Mouse (Mus musculus): ENCODE measurements around the gene Sfxn5. TPM values are rescaled to one million over a fixed set of nuclear protein-coding genes. Genes with fewer than 3 reads are reported as not detected.

Gene Sfxn5
- total RNA-seq, 4 experiments from 2014 or later, result 16.2 to 27.2 (median 21.0) TPM

- no peak for DNase-seq
Observed at GRCm38 (mm10) chr6:85189361-85189760, 143.9 kb downstream of the Sfxn5 start.

DNA sequence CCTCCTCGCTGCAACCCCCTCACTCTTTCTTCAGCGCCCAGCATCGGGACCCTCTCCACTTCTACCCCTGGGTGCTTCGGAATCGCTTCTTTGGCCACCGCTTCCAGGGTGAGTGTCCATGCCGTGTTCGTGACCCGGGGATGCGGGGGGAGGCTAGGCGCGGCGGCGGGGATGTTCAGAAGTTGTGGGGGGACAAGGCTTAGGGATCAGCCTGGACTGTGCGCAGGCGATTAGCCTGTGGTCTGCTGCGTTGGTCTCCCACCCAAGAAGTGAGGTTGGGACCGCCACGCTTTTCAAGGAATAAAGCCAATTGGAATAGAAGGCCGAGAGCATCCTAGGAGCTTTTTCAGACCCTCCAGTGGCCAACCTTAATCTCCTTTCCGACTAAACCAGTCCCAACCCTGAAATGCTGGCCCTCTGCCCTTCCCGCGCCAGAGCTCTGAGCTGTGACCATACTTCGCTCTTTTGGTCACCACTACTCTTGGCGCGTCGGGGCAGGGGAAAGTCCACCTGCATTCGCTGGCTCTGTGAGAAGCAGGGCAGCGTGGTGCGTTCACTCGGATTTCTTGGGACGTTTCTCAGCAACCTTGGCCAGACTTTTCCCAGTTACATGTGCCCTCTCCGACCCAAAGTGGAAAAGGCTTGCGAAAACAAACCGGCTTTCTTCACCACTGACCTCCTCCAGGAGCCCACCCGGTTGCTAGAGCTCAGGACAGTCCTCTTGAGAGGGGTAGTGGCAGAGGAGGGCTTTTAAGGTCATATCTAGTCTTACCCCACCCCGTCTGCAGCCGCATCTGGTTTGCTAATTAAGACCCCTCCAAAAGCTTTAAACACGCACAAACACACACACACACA lies 144.7 kb downstream of the Sfxn5 start:
- DNase-seq, result no peak

- DNase-seq, result no peak
Observed at GRCm38 (mm10) chr6:85187340-85188211, 145.6 kb downstream of the Sfxn5 start, which contains the start of gene Emx1. Emx1 (plus strand) TSS chr6:85187438.

- DNase-seq, result no peak
Observed at GRCm38 (mm10) chr6:85186744-85187059, 146.5 kb downstream of the Sfxn5 start.

DNA sequence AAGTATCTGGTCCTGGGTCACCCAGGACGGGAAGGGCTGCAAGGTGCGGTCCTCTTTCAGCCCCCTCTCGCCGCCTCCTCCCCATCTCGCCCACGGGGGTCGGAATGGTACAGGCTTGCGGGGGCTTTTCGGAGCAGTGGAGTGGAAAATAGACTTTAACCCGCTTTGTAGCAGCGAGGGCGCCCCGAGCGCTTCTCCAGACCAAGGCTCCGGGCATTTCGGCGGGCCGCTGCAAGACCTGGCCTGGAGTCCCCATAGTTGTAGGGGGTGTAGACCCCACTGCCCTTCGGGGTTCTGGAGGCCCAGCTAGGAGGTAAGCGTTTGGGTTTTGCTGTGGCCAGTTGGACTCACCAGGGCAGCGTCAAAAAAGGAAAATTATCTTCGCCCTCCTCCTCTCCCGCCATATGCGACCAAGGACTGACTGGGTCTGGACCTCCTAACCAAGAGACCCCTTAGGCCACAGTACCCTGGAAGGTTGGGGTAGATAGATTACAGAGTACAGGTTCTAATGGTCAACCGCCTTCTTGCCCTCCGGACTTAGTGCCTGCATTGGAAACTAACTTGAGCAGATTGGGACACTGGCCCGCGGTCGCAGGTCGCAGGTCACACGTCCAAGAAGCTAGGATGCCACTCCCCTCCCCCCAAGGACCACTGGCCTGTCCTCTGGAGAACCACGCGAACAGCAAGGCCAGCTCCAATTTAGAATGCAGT lies 147.0 kb downstream of the Sfxn5 start:
- no peak for DNase-seq

DNA sequence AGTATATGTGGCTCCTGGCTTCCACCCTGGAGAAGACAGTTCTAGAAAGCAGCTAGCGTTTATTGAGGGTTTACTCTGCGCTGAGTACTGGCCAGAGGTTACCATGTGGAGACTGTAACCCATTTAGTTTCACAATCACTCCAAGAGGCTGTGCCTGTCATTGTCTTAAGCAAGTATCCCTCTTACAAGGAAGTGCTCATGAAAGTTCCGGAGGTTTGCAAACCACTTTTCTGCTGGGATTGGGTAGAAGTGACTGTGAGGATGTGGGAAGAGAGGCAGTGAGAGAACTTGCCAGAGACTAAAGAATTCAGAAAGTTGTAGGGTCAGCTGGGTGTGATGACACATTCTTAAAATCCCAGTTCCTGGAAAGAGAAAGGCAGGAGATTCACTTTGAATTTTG lies 149.3 kb downstream of the Sfxn5 start:
- DNase-seq, result no peak

DNA sequence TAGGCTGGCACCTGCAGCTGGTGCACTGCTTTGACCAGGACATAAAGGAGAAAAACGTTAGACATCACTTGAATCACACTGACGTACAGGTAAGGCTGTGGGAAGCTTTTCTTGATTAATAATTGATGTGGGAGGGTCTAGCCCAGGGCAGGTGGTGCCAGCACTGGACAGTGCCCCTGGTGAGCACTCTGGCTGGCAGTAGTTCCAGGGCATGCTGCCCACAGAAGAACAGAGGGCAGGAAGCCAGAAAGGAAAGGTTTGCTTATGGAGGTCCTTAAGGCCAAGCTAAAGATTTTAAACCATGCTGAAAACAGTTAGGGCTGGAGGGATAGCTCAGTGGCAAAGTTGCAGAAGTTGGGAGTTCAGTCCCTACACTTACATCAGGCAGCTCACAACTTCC lies 153.2 kb downstream of the Sfxn5 start:
- no peak for DNase-seq

GRCm38 (mm10) chr6:85179569-85179968 lies 153.7 kb downstream of the Sfxn5 start:
- DNase-seq, result no peak

DNA sequence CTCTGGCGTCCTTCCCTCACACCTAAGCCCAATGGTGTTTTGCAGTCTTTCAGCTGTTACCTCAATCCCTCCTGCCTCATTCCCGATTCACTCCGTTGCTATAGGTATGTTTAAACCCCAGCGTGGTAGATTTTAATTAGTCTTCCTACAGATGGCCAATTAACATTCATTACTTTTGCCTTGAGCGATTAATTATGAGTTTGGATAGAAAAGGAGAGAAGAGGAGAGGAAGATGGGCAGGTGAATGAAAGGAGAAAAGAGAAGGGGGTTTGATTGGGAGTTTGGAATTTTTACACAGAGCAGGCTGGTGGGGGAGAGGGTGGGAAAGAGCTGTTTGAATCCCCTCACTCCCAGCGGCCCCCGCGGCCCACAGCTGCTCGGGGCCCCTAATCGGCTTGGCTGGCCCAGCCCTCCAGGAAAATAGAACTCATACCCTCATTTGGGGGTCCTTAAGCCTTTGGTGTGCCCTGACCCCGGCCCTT lies 167.7 kb downstream of the Sfxn5 start:
- DNase-seq, result no peak

Small RNA genes within 50 kb of the gene (microRNA-seq; reads per million reads assigned to microRNA genes)
- gene Mir705, result 0 reads per million in 2 experiments

Other genes starting within 250 kb of the Sfxn5 start
- 100 to 1,000 TPM in 1 of 4 experiments, 10 to 100 TPM in 3; 78.3 to 103 (median 84.9) TPM for gene Spr, start 195.7 kb downstream of the Sfxn5 start, total RNA-seq (2022)
- gene Emx1, start 146.0 kb downstream of the Sfxn5 start, total RNA-seq (2022), result not detected
- gene Rab11fip5, start 41.2 kb upstream of the Sfxn5 start, total RNA-seq (2022), result 10 to 100 TPM; 41.7 to 59.0 (median 53.0) TPM
- not detected for gene Noto, start 90.5 kb upstream of the Sfxn5 start, total RNA-seq (2022)
- 10 to 100 TPM; 37.9 to 44.3 (median 43.5) TPM for gene Smyd5, start 98.6 kb upstream of the Sfxn5 start, total RNA-seq (2022)
- 100 to 1,000 TPM; 236 to 295 (median 271) TPM for gene Cct7, start 118.1 kb upstream of the Sfxn5 start, total RNA-seq (2022)
- 10 to 100 TPM; 11.5 to 16.4 (median 13.9) TPM for gene Pradc1, start 118.5 kb upstream of the Sfxn5 start, total RNA-seq (2022)
- gene Fbxo41, start 169.6 kb upstream of the Sfxn5 start, total RNA-seq (2022), result 1 to 10 TPM in 3 of 4 experiments, under 1 TPM in 1; 0.70 to 1.8 (median 1.5) TPM
- gene Egr4, start 180.2 kb upstream of the Sfxn5 start, total RNA-seq (2022), result not detected

All from adrenal gland, adult 8-10 months (tissue).